Mouse (Mus musculus) CH12.LX (cell line): ENCODE results near the gene Nxn. TPM values are rescaled to one million over a fixed set of nuclear protein-coding genes. Genes with fewer than 3 reads are reported as not detected.

Source experiments
- DNase-seq: peaks from one replicate; pipeline ENCODE4 v3.0.0-alpha.2; 2013; ENCODE audit errors: extremely low read depth
- H3K27ac ChIP-seq: 2 replicates; pipeline ENCODE4 v1.5.1; 2012; ENCODE audit warnings: low read depth, mild to moderate bottlenecking, control low read depth, moderate library complexity; ENCODE audit not compliant: insufficient read depth
- H3K27me3 ChIP-seq: replicated peaks from 2 replicates; pipeline ENCODE3; 2012; ENCODE audit warnings: inconsistent platforms
- H3K36me3 ChIP-seq, 2 experiments: replicated peaks in 1 of 2; 2 replicates each; pipeline versions ENCODE3 to v1.6.1; 2012; ENCODE audit warnings: inconsistent platforms in 1 of 2, low read length in 1 of 2, mild to moderate bottlenecking in 1 of 2, mixed read lengths in 1 of 2, moderate library complexity in 1 of 2; ENCODE audit not compliant: control insufficient read depth in 1 of 2, insufficient read depth in 1 of 2
- H3K4me1 ChIP-seq, 2 experiments: 2 replicates each; pipeline ENCODE4 v1.6.1; 2012; ENCODE audit warnings: inconsistent platforms in 1 of 2, moderate library complexity in 1 of 2; ENCODE audit not compliant: insufficient read depth in 2 of 2, control insufficient read depth in 1 of 2
- H3K4me2 ChIP-seq: 2 replicates; pipeline ENCODE4 v1.6.1; 2012; ENCODE audit warnings: low read depth, mild to moderate bottlenecking, control low read depth; ENCODE audit not compliant: poor library complexity, insufficient read depth, severe bottlenecking
- H3K4me3 ChIP-seq, 3 experiments: fragments of 150-350 bp in 1 of 3; sonication (generic) in 1 of 3; replicated peaks in 1 of 3; 2 replicates each; pipeline versions ENCODE3 to v1.5.1; 2011 to 2012; ENCODE audit warnings: low read depth in 2 of 3, low read length in 2 of 3, mild to moderate bottlenecking in 2 of 3, moderate library complexity in 2 of 3, control low read depth in 1 of 3, improper control_type of control experiment in 1 of 3, inconsistent platforms in 1 of 3, mixed read lengths in 1 of 3; ENCODE audit not compliant: poor library complexity in 1 of 3
- H3K79me2 ChIP-seq: replicated peaks from 2 replicates; pipeline ENCODE4 v1.6.1; 2012; ENCODE audit warnings: mild to moderate bottlenecking, moderate library complexity; ENCODE audit not compliant: control insufficient read depth, poor library complexity, insufficient read depth, severe bottlenecking; ENCODE audit errors: extremely low read depth
- H3K9ac ChIP-seq: 2 replicates; pipeline ENCODE4 v1.6.1; 2012; ENCODE audit warnings: low read depth, mild to moderate bottlenecking, control low read depth, moderate library complexity; ENCODE audit not compliant: insufficient read depth
- H3K9me3 ChIP-seq: replicated peaks from 2 replicates; pipeline ENCODE3; 2012; ENCODE audit warnings: low read length, inconsistent platforms, mixed read lengths
- BHLHE40 ChIP-seq: IDR thresholded peaks from 2 replicates; pipeline ENCODE4 v1.6.1; 2011; ENCODE audit warnings: mild to moderate bottlenecking, low read depth, low read length, improper control_type of control experiment
- EP300 ChIP-seq: IDR thresholded peaks from 2 replicates; pipeline ENCODE4 v1.6.1; 2011; ENCODE audit warnings: low read length, improper control_type of control experiment
- ETS1 ChIP-seq: conservative IDR thresholded peaks from 2 replicates; pipeline ENCODE4 v1.6.1; 2012; ENCODE audit warnings: low read depth, mild to moderate bottlenecking, inconsistent platforms, low read length, improper control_type of control experiment, moderate library complexity
- HCFC1 ChIP-seq: IDR thresholded peaks from 2 replicates; pipeline ENCODE4 v1.6.1; 2012; ENCODE audit warnings: low read depth, mild to moderate bottlenecking, inconsistent platforms, low read length, improper control_type of control experiment
- IRF4 ChIP-seq: IDR thresholded peaks from 2 replicates; pipeline ENCODE4 v1.6.1; 2014; ENCODE audit warnings: low read depth, mild to moderate bottlenecking, inconsistent platforms, low read length, improper control_type of control experiment
- KAT2A ChIP-seq: IDR thresholded peaks from 2 replicates; pipeline ENCODE4 v1.6.1; 2012; ENCODE audit warnings: low read length, improper control_type of control experiment, inconsistent platforms; ENCODE audit not compliant: insufficient replicate concordance
- MAFK ChIP-seq: IDR thresholded peaks from 2 replicates; pipeline ENCODE4 v1.6.1; 2011; ENCODE audit warnings: low read length, improper control_type of control experiment; ENCODE audit not compliant: insufficient replicate concordance
- MAX ChIP-seq: IDR thresholded peaks from 2 replicates; pipeline ENCODE4 v1.6.1; 2011; ENCODE audit warnings: low read length, improper control_type of control experiment
- MXI1 ChIP-seq: IDR thresholded peaks from 2 replicates; pipeline ENCODE4 v1.6.1; 2011; ENCODE audit warnings: mild to moderate bottlenecking, low read depth, low read length, improper control_type of control experiment
- MYC ChIP-seq: IDR thresholded peaks from 2 replicates; pipeline ENCODE4 v1.6.1; 2011; ENCODE audit warnings: low read depth, mild to moderate bottlenecking, improper control_type of control experiment, low read length
- NELFE ChIP-seq: IDR thresholded peaks from 2 replicates; pipeline ENCODE4 v1.6.1; 2011; ENCODE audit warnings: low read depth, low read length, improper control_type of control experiment
- PAX5 ChIP-seq: IDR thresholded peaks from 2 replicates; pipeline ENCODE4 v1.6.1; 2012; ENCODE audit warnings: low read length, inconsistent platforms, mixed read lengths
- POLR2AphosphoS2 ChIP-seq: IDR thresholded peaks from 2 replicates; pipeline ENCODE4 v1.6.1; 2011; ENCODE audit warnings: low read depth, low read length, improper control_type of control experiment
- RCOR1 ChIP-seq: conservative IDR thresholded peaks from 2 replicates; pipeline ENCODE4 v1.6.1; 2012; ENCODE audit warnings: low read depth, mild to moderate bottlenecking, inconsistent platforms, low read length, improper control_type of control experiment
- SIN3A ChIP-seq: IDR thresholded peaks from 2 replicates; pipeline ENCODE4 v1.6.1; 2012; ENCODE audit warnings: low read length, improper control_type of control experiment, inconsistent platforms
- SMC3 ChIP-seq: IDR thresholded peaks from 2 replicates; pipeline ENCODE4 v1.6.1; 2011; ENCODE audit warnings: low read depth, low read length, improper control_type of control experiment
- TCF12 ChIP-seq: IDR thresholded peaks from 2 replicates; pipeline ENCODE4 v1.6.1; 2014; ENCODE audit warnings: low read depth, mild to moderate bottlenecking, inconsistent platforms, low read length, improper control_type of control experiment
- USF1 ChIP-seq: IDR thresholded peaks from 2 replicates; pipeline ENCODE4 v1.6.1; 2014; ENCODE audit warnings: low read depth, mild to moderate bottlenecking, inconsistent platforms, low read length, improper control_type of control experiment
- USF2 ChIP-seq: conservative IDR thresholded peaks from 2 replicates; pipeline ENCODE4 v1.6.1; 2011; ENCODE audit warnings: low read depth, low read length, improper control_type of control experiment
- ZC3H11A ChIP-seq: IDR thresholded peaks from 2 replicates; pipeline ENCODE4 v1.6.1; 2012; ENCODE audit warnings: low read depth, mild to moderate bottlenecking, inconsistent platforms, low read length, improper control_type of control experiment
- ZKSCAN1 ChIP-seq: IDR thresholded peaks from 2 replicates; pipeline ENCODE4 v1.6.1; 2012; ENCODE audit warnings: low read depth, inconsistent platforms, low read length, improper control_type of control experiment, borderline replicate concordance
- ZNF384 ChIP-seq: IDR thresholded peaks from 2 replicates; pipeline ENCODE4 v1.6.1; 2012; ENCODE audit warnings: low read depth, low read length, improper control_type of control experiment, inconsistent platforms
- dilution Hi-C: fragments of 300-500 bp; cut with MboI; formaldehyde crosslinking; loops from 2 replicates; pipeline ENCODE4 v1.14.3; 2020; ENCODE audit warnings: low sequenced_read_pairs; ENCODE audit not compliant: extremely low pct_unique_long_range_greater_than_20kb, extremely low pct_ligation_motif_present
- in situ Hi-C: fragments of 300-500 bp; cut with MboI; formaldehyde crosslinking; loops from 3 replicates; pipeline ENCODE4 v1.14.3; 2019; ENCODE audit warnings: low sequenced_read_pairs, low pct_ligation_motif_present, low pct_unique_long_range_greater_than_20kb, mixed read lengths
- polyA plus RNA-seq: library from polyadenylated mRNA; unstranded; fragments of >175 nt; gene quantifications from 2 replicates; pipeline ENCODE4 v1.2.1, GENCODE M21; 2012; ENCODE audit warnings: low read depth; ENCODE audit not compliant: insufficient read length
- total RNA-seq, 2 experiments: library from RNA; depleted of rRNA; stranded (reverse); fragments of 300-350 nt in 1 of 2; fragments of >200 nt in 1 of 2; gene quantifications; 2 replicates each; pipeline ENCODE4 v1.2.3; 2012 to 2014

Gene Nxn
- total and polyA plus RNA-seq, 3 experiments = 15.3 to 24.8 (median 19.2) TPM

DNA sequence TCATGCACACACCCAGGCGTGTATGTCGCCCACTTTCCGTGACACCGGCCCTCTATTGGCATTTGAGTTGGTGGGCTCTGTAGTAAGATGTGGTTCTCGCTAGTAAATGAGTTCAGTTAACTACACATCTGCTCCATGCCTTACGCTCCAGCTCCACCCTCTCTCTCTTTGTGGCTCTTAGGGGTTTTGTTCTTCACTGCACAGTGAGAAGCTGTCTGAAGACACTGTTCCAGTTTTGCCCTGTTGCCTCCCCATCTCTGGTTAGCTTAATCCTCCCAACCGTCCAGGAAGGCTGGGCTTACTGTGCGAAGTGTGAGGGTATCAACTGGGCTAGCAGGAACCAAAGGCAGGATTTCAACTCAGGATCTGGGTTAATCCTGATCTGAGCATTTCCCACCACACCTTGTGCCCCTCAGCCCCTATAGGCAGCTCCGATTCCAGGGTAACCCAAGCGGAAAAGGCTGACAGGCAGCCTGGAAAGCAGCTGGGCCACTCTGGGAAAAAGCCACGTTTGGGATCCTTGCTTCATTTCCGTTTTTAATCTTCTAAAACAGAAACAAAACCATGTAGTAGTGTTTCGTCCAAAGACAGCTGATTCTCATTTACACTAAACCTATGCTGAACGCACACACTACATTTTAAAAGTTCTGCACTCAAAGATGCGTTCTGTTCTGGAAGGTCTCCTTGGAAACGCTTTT, 45.9 kb downstream of the Nxn start:
- Histone ChIP-seq H3K9me3 (no peaks in the 10 kb centered on the region), H3K27ac (no peak overlapping the region), H3K36me3 (peaks cover 0 to 5% of the 10 kb centered on the region in 2 experiments), H3K4me1 (peaks cover 0 to 22% of the 10 kb centered on the region in 2 experiments; a peak in 2 of 4 replicates), H3K9ac (no peak overlapping the region)
- TF ChIP-seq ZKSCAN1 = no peak
- no peak for TF ChIP-seq IRF4
- no peak for TF ChIP-seq MAFK
- TF ChIP-seq BHLHE40 = no peak
- TF ChIP-seq ZC3H11A = no peak
- TF ChIP-seq MXI1 = no peak
- no peak for TF ChIP-seq MYC
- TF ChIP-seq SIN3A = no peak
- TF ChIP-seq, all 38 proteins: peak for 0
- Histone ChIP-seq H3K4me3 (no peak overlapping the region), H3K79me2 (no peaks in the 10 kb centered on the region), H3K4me2 (no peak overlapping the region), H3K27me3 (no peaks in the 10 kb centered on the region)
- DNase-seq = no peak
- dilution Hi-C loops = no loop called here
- in situ Hi-C loops = no loop called here

DNA sequence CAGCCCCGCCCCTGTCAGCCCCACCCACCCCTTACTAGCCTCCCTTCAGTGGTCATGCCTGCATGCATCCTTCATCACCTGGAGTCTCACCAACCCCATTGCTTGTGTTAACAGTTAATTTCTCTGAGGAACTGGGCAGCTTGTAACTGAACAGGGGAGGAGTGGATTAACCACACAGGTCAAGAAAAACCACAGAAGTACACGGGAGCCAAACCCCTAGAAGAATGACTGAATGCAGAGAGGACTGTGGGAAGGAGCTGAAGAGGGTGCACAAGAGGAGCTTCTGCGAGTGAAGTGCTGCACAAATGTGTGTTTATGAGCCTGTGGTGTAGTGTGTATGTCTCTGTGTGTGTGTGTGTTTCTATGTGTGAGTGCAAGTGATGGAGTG, 47.3 kb downstream of the Nxn start:
- no peak overlapping the region for H3K27ac ChIP-seq
- no peaks in the 10 kb centered on the region for H3K27me3 ChIP-seq
- H3K4me2 ChIP-seq = no peak overlapping the region
- H3K4me1 ChIP-seq = peaks cover 0 to 22% of the 10 kb centered on the region in 2 experiments; a peak in 2 of 4 replicates
- no peak overlapping the region for H3K9ac ChIP-seq
- TF ChIP-seq MAX (no peak), PAX5 (no peak), MYC (no peak), KAT2A (no peak), ZC3H11A (no peak), POLR2AphosphoS2 (no peak), TCF12 (no peak), HCFC1 (no peak), ZNF384 (no peak), EP300 (no peak), MXI1 (no peak), RCOR1 (no peak), IRF4 (no peak), ZKSCAN1 (no peak), USF1 (no peak), USF2 (no peak), ETS1 (no peak), SMC3 (no peak), NELFE (no peak)
- no peak overlapping the region for H3K4me3 ChIP-seq
- peaks cover 0 to 2% of the 10 kb centered on the region in 2 experiments for H3K36me3 ChIP-seq
- H3K79me2 ChIP-seq = no peaks in the 10 kb centered on the region
- in situ Hi-C loops = no loop called here
- DNase-seq = peak; percentile 6
- no peaks in the 10 kb centered on the region for H3K9me3 ChIP-seq
- dilution Hi-C loops = no loop called here
